Mouse (Mus musculus) right cerebral cortex, adult 2 months (tissue): ENCODE results near the gene Cxcr1.
"Not testable (repeated sequence)": the region's sequence is repeated elsewhere in the genome, so short reads cannot be mapped to it uniquely, and the experiment has no call there.

Experiments
- DNase-seq, 2 experiments: peaks; one replicate each; pipeline ENCODE4 v3.0.0; 2021 to 2022; ENCODE audit warnings: low spot score in 2 of 2

The Cxcr1 gene

DNA sequence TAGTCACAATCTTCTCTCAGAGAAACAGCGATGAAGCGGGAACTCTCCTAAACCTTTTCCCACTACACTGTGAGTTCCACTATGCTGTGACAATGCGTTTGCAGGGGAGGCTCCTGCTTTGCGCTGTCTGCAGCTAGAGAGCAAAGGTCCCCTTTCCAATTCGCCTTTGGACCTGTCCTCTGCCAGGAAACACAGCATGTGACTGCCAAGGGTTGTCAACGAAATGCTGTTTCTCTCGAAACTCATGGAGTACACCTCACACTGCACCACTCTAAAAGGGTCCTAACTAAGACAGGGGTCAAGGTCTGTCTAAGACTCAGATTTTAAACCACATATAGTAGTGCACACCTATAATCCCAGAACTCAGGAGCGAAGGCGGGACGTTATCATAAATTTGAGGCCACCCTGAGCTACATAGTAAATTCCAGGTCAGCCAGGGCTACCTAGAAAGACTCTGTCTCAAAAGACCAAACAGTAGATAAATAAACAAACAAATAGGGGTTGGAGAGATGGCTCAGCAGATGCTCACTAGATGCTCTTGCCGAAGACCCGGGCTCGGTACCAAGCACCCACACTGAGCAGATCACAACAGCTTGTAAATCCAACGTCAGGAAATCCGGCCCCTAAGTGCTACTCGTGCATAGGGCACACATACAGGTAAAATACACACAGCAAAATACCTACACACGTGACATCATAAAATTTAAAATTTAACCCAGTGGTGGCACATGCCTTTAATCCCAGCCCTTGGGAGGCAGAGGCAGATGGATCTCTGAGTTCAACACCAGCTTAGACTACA, 2.4 kb upstream of the Cxcr1 start:
- no peak for DNase-seq

DNA sequence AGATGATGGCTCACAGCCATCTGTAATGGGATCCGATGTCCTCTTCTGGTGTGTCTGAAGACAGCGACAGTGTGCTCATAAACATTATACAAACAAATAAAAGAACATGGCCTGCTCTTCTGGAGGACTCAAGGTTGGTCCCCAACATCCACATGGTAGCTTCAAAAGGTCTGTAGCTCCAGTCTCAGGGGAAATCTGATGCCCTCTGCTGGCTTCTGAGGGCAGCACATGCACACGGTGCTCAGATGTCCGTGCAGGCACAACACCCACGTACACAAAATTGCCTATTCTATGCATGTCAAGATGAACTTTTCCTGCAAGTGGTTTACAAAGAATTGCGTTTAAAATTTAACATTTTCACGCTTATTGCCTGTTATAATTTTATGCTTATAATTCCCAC, 1.5 kb upstream of the Cxcr1 start:
- DNase-seq = no peak

DNA sequence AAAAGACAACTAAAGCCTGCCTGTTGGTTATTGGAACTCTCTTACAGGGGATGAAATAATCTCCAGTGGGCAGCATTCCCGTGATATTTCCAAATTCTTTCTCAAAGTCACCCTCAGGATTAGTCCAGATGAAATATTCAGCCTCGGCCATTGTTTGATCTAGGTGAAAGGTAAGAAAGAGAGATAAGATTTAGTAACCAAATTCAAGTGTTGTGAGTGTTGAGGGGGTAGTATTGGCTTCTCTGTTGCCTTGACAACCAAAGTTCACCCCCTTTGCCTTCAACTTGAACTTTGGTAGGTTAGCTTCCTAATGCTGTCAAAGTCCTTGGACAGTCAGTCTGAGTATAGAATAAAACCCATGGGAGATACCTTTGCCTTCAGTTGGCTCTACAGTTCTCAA, 1.7 kb downstream of the Cxcr1 start:
- no peak for DNase-seq

DNA sequence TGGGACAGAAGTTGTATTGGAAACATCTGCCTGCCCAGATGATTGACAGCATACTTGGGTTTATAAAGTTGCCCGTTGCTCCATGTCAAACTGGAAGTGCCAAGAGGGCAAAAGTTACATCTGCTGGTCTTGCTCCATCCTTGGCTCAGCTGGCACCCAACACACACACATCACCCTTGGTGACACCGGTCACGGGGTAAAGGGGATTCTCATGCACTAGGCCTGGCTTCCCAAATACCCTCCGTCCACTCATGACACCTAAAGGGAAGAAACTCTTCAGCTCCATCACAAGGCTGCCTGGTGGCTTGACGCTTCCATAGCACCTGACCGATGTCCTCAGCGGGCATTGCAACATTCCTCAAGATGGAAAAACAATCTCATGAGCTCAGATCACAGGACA, 4.0 kb downstream of the Cxcr1 start:
- no peak for DNase-seq

DNA sequence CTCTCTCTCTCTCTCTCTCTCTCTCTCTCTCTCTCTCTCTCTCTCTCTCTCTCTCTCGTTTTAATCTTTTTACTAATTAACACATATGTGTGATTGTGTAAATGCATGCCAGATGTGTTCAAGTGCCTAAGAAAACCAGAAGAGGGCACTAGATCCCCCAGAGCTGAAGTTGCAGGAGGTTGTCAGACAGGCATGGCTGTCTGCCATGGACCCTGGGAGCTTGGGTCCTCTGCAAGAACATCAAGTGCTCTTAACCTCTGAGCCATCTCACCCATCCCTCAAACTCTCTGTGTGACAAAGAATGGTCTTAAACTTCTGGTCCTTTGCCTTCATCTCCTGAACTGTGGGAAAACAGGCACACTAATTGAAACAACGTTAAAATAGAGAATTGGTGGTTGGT, 11.4 kb downstream of the Cxcr1 start:
- DNase-seq = no peak

DNA sequence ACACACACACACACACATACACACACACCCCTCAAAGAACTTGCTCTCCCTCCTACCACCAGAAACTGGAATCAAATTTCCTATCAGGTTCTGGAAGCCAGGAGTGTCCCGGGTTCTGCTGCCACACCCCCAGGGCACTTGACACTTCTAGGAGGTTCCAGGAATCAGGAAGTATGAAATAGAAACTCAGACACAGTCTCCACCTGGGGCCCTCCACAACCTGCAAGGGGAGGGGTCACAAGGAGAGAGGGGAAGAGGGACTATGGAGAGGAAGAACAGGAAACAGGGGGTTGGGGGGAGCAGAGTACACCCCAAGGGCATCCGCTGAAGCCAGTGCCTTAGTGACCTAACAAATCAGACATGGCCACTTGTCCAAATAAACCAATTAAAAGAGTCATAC, 13.0 kb downstream of the Cxcr1 start:
- no peak for DNase-seq

DNA sequence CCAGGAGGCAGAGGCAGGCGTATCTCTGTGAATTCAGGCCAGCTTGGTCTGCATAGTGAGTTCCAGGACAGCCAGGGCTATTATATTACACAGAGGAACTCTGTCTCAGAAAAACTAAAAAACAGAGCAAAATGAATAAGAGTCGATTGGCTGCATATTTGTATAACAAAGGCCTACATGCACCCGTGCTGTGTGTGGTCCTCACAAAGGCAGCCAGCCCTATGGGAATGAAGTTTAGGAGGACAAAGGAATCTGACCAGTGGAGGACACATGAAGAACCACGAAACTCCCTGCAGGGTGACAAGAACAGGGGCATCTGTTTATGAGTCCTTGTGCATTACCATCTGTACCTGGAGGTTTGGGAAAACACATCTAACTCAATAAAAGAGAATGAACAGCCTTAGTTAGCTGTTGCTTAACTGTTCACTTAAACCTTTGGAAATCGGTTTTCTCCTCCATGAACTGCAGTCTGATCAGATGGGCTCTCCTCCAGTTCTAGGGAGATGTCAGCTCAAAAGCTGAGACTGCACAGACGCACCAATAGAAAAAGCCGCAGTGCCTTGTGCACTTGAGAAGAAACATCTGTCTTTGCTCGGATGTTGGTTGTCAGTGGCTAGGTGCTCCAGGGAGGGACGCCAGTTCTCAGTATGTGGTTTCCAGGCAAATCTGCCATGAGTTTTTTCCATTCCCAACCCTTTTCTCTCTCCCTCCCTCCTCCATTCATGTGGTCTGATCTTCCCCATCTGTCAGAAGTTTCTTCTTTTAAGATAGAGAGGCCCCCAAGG, 14.6 kb downstream of the Cxcr1 start:
- no peak for DNase-seq

DNA sequence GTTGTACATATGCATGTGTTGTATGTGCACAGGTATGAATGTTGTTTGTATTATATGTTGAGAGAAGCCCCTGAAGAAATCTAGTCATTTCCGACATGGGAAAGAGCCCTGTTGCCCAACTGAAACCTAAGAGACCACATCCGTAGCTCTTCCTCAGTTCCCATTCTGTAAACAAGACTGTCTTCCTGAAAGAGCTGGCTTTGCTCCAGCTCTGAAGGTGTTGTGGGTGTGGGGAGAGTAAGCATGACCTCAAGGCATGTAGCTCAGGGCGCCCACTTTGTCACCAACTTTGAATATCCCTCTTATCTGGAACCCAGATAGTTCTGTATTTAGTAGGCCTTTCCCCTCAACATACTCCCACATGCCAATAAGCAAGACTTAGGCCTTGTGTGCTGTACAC, 15.8 kb downstream of the Cxcr1 start:
- no peak for DNase-seq

DNA sequence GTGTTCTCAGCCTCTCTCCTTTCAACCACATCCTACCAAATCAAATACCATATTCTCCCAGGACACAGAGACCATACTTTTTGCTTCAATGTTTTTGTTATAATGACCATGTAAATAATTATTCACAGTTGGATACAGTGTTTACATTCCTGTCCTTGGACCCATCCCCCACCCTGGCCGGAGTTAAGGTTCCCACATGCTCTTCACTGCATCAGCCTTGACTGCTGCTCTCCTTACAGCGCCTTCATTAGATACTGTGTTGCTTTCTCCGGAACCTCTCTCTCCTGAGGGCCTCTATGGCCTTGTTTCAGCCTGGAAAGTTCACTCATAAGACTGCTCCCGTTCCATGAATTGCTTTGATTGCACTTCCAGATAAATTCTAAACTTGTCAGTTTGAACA, 18.7 kb downstream of the Cxcr1 start:
- DNase-seq = no peak

DNA sequence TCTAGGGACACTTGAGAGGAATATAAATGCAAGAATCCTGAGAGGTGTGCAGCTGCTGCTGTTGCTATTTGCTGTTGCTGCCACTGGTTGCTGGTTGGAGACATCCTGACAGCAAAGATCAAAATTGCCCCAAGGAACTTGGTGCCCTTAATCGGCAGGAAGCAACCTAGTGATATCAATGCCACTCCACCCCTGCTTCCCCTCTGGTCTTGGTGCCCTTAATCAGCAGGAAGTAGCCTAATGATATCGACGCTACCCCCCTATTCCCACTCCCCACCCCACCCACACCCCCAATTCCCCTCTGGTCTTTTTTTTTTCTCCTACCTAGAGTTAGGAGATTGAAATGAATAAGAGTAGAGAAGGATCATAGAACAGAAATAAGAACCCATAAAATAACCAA, 21.7 kb downstream of the Cxcr1 start:
- no peak for DNase-seq

DNA sequence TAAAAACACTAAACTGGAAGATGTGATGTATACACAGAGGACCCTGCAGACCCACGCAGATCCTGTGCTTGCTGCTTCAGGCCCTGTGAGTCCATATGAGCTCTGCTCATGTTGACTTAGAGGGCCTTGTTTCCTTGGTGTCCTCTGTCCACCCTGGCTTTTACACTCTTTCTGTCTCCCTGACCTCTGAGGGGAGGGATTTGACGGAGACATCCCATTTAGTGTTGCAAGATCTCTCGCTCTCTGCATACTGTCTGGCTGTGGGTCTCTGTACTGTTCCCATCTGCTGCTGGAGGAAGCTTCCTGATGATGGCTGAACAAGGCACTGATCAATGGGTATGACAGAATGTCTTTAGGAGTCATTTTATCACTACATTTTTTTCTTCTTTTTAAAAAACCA, 24.7 kb downstream of the Cxcr1 start:
- no peak for DNase-seq

DNA sequence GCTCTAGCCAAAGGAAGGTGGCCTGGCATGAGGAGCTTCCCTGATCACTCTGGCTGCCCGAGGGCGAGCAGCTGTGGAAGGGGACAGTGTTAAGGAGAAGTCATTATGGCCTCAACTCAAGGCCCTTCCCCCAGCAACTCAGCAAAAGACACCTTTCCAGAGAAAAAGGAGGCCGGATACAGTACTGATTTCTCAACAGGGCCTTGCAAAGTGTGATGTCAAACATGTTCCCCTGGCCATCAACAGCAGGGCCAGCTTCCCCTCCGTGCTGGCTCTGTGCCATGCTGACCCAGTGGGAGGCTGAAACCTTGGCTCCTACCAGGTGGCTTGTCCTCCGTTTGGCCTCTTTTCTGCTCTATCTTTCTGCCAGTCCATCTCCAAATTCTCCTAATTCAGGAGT, 27.3 kb downstream of the Cxcr1 start:
- DNase-seq = no peak

DNA sequence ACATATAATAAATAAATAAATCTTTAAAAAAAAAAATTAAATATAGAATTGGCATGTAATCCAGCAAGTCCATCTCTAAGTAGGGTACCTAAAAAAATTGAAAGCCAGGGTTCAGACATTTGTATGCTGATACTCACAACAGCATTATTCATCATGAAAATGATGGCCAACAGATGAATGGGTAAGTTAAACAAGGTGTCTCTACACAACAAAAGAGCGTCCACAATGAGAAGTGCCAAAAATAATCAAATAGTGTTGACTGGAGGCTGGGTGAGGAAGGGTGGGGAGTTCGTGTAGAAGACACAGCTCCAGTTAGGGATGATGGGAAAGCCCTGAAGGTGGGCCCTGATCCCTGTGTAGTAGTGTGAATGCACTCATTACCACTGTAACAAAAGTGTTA, 34.4 kb downstream of the Cxcr1 start:
- DNase-seq = no peak

DNA sequence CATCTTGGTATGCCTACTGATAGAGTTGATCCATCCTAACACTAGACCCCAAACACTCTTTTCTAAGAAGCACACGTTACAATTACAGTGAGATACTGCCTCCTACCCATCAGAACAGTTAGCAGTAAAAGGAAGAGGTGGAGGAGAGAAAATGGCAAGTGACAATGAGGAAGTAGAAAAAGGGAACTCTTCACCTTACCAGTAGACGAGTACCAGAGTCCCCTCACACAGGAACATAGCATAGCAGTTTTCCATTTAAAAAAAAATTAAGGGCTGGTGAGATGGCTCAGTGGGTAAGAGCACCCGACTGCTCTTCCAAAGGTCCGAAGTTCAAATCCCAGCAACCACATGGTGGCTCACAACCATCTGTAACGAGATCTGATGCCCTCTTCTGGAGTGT, 34.8 kb downstream of the Cxcr1 start:
- DNase-seq = not testable (repeated sequence)

DNA sequence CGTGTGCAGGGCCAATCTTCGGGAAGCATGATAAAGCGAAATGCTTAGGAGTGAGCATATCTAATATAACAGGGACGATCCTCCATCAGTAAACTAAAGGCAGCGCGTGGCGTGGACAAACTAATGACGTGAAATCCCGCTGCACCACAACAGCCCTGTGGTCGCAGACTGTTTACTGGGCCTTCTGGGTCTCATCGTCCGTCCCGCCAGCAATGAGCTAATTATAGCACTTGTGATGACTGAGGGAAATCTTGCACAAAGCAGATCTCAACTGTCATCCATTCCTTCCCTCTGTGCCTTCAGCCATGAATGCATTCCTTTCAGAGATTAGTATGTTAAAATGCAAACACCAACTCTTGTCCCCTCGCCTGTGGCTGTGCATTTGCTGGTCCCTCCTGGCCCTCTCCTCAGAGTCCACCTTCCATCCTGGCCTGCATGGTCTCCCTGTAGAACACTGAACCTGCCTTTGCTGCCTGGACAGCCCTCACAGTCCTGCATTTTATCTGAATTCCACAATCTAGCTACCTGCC, 38.0 kb downstream of the Cxcr1 start:
- no peak for DNase-seq

DNA sequence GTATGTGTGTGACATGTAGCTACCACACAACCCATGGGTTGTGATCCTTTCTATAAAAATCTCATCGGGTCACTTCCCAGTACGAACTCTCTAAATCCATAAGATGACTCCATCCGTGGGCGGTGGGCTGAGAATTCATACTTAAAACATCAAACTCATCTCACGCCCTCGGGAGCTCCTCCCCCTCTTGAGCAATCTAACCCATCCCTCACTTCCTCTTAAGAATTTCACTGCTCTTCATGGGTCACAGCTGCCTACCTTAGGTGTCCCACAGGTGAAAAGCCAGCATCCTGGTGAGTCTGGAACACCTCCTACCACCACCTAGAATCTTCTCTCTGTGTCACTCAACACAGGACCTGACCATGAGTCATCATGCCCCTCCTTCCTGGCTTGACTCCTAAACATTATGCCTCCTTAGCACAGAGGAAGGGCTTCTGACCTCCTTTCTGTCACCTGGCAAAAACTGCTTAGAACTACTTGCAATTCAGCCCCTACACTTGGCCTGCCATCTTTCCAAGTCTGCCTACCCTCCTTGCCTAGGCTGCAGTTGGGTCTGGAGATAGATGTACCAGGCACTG, 38.9 kb downstream of the Cxcr1 start:
- DNase-seq = no peak

DNA sequence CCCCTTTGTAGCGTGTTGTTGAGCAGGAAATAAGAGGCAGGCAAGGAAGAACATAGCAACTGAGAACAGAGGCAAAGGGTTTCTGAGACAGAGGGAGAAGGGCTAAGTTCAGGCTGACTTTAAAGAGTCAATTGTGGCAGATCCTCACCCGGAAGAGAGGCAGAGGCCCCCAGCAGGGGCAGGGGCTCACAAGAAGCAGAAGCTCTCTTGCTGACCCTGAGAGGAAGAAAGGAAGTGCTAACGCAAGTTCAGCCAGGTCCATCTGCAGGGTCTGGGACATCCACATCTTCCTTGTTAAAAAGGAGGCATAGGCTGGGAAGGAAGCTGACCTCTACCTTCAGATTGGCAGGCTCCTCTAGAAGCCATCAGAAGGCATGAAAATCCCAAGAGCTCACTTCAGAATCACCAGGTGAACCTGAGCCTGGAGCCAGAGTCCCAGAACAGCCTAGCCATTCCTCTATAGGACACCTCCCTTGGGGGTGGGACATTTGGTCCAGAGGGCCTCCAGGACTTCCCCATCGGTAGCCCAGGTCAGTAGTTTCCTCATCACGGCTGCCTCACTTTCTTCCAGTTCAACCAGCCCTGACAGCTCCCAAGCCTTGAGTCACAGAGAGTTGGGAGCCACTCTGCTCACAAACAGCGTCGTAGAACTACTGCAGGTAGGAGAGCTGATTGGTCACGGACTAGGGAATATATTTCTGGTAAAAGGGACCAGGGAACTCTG, 40.8 kb downstream of the Cxcr1 start, which contains the start of gene Cxcr2:
Gene Cxcr2 (plus strand): TSS at position 529 of the 724 bp plus-strand sequence.
- DNase-seq = no peak

DNA sequence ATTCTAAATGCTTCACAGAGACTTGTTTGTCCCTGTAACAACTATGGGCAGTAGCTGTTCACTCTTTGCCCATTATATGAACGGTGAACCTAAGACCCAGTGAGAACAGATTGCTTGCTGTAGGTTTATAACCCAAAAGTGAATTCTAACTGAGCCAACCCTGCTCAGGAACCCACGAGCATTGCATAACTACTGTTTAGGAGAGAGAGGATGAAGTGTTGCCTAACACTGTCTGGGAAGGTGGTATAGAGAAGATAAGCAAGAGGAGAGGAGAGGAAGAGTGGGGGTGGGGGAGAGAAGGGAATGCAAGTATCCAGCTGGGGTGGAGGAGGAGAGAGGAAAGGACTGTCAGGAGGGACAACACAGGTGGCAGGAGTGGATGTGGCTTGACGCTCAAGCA, 43.3 kb downstream of the Cxcr1 start:
- no peak for DNase-seq

DNA sequence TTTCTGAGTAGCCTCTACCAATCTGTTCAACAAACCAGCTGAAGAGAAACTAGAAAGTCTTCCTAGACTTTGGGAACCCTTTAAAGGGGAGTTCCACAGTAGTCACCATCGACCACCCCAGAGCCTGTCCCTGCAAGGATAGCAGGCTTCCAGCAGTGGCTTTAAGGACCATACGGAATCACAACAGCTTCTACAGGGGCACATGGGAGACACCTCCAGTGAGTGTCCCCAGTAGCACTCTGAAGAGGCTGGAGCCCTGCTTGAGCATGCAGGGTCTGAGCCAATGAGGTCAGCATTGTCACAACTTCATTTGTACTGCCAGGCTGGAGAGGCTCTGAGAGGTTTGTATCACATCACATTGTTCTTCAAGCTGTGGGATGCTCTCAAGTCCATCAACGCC, 44.3 kb downstream of the Cxcr1 start:
- DNase-seq = no peak

DNA sequence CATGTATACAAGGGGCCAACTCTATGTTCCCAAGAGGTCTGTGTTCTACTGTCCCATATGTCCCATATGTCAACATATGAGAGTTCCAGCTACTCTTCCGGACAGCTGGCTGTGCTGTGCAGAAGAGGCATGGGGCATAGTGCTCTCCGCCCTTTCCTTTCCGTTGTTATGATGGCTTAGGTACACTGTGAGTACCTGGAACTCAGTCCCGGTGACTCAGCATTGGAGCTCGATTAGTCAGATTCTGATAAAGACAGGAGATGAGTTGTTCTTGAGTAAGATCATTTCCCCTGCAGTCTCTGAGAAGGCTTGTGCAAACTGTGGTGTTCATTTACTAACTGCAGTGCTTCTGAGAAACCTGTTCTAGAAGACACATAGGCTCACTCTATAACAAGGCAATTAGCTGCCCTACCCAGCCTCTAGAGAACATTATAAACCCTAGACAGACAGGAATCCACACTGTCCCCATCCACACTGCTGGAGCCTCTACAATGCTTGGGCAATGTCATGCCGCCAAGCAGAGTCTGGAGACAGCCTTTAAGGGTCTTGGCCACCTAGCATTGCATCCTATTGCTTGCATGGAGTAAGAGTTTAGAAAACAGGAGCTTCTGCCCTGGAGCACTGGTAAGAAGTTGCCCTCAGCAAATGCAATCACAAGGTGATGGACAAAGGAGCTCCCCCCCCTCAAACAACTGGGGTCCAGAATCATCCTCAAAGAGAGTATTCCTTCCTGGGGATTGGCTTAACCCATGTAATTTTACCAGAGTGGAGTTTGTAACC, 45.1 kb downstream of the Cxcr1 start:
- DNase-seq = no peak
